Mouse (Mus musculus) mature B cell (primary cell): ENCODE data around the gene Thumpd3.

Source experiments
- in situ Hi-C: fragments of 300-500 bp; cut with MboI; formaldehyde crosslinking; loops from 2 replicates; pipeline ENCODE4 v1.14.3; 2019

The Thumpd3 gene

DNA sequence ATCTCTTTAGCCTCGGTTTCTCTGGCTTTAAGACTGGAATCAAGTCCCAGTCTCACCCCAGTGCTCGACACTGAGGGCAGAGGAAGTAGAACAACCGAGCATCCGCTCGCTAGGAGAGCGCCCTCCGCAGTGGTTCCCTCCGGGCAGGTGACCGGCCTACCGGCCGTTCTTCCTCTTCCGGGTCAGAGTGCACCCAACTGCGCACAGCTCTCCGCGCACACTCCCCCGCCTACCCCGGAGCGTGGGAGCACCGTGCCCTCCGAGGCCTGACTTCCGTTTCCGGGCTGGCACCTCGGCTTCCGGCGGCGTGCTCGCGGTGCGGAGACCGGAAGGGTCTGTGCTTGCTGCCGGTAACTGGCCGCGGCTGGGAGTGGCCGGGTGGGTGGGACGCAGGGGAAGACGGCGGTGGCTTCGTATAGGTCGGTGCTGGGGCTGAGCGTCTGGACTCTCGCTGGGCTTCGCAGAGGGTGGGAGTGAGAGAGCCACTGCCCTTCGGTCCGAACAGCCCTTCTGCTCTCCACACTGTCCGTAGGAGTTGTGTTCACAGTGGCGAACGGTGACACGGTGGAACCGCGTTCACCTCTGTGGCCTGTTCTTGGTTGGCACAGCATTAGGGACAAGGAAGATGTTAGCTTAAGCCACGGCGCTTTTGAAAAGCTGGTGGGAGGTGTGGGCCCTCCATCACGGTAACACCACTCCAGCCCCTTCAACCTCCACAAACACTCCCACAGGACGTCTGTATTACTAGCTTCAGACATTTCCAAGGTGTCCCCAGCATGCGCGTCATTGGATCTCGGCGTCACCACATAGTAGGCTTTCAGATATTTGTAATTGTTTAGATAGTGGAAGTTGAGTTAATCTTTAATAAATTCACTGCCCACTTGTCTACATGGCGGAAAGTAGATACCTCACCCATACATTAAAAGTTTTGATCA lies at the start of gene Thumpd3:
Thumpd3 (plus strand) TSS at position 185 of the 935 bp plus-strand sequence.
- in situ Hi-C loops: loop anchor here (10.0 kb wide), 1 partner anchor 58 kb away; no protein-coding TSS in a partner anchor

DNA sequence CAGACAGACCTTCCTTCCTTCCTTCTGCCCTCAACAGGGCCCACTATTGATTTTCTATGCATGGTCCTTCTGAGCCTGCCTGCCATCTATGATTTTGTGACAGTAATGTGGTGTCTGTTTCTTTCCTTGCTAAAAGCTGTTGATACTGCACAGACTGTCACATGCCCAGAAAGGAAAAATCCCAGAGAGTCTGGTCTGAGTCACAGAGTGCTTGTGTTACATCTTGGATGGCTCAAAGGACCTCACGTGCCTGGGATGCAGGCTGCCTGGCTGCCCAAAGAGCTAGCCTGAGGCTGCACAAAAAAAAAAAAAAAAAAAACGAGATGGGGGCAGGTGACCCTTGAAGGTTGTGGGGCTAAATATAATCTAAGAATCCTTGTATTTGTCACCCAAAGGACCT lies 46.8 kb upstream of the Thumpd3 start:
- in situ Hi-C loops: no loop called here

- in situ Hi-C loops: no loop called here
Measured at GRCm38 (mm10) chr6:113000666-113001287, 45.2 kb upstream of the Thumpd3 start.

DNA sequence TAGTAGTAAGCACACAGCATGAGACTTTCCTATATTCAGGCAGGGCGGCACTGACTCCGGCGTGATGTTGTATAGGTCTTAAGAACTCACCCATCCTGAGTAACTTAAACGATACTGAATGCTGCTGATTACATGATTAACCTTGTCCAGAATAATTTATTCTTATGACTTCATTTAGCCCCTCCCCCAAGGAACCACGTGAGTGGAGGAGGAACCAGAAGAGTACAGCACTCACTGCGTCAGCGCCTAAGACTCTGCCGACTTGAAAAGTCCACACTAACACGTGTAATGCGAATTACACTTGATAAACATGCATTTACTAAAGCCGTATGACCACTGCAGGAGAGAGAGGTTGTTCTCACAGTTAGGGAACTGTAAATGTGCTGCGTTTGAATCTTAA lies 44.3 kb upstream of the Thumpd3 start:
- in situ Hi-C loops: no loop called here

DNA sequence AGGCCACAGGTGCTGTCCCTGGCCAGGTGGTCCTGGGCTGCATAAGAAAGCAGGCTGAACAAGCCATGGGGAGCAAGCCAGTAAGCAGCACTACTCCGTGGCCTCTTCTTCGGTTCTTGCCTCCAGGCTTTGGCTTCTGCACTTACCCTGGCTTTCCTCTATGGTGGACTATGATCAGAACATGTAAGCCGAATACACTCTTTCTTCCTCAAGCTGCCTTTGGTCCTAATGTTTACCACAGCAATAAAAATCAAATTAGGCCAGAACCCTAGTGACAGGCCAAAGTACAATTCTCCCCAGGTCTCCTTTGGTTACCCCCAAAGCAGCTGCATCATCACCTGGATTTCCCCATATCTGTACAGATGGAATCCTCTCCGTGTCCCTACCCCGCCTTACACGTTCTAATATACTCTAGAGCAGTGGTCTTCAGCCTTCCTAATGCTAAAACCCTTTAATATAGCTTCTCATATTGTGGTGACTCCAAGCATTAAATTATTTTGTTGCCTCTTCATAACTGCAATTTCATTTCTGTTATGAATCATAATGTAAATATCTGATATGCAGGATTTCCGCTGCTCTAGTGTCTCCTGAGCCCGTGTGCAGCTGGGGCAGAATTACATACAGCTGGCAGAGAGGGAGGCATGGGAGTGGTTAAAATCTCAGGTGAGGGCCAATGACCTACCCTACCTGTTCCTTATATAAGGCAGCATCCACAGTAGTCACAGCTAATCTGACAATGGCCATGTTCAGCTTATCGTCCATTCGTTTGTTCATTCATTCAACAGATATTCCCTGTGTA lies 42.5 kb upstream of the Thumpd3 start:
- in situ Hi-C loops: no loop called here

DNA sequence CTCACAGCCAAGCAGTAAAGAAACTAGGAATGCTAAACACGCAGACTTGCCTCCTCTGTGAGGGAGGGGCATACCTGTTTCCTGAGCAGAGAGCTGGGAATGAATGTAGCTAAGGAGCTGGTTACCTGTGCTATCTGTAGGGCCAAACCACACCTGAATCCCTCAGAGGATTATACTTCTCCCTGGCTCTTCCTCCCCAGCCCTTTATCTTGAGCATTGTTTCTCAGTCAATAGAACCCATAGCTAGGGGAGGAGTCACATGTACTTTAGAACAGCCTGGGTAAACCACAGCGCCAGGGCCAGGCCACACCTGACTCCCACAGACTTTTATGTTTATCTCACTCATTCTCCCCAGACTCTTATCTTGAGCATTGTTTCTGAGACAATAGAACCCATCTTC lies 39.2 kb upstream of the Thumpd3 start:
- in situ Hi-C loops: no loop called here

GRCm38 (mm10) chr6:113011886-113012285 lies 34.1 kb upstream of the Thumpd3 start:
- in situ Hi-C loops: no loop called here

- in situ Hi-C loops: no loop called here
Measured at GRCm38 (mm10) chr6:113012495-113012941, 33.5 kb upstream of the Thumpd3 start.

GRCm38 (mm10) chr6:113013550-113013949 lies 32.5 kb upstream of the Thumpd3 start:
- in situ Hi-C loops: no loop called here

DNA sequence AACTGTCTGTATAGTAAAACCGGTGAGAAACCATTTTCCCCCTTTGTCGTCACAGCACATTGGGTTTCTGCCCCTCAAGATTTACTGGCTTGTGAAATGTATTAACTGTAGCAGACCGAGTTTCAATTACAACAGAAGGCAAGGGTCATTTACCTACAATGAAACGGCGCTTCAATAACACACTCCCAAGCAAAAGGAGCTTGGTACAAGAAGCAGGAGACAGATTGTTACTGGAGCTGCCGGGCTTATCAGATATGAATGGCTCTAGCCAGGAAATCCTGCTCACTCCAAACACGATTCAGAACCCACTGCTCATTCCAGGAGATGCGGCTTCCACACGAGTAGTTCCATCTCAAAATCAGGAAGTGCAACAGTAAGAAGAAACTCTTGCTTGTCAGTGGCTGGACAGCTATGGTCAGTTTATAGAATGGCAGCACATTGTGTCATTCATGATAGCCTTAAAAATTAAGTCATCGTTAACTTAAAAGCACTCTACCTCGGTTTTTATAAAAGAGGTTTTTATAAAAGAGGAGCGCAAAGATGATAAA lies 28.5 kb upstream of the Thumpd3 start:
- in situ Hi-C loops: no loop called here

DNA sequence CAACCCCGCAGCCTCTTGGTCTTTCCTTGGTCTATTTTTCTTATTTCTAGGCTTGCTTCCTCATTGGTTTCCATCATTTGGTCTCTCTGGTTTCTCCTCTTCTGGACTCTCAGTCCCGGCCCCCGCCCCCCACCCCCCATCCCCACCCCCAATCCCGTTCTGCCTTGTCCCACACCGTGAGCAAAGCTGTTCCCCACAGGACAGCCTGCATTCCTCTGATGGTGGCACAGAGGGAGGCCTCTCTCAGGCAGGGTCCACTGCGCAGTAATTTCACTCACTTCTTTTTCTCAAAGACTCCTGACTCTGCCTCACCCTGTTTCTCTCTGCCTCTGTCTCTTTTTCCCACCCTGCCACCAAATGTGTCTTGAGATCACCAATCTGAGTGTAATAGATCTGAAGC lies 27.9 kb upstream of the Thumpd3 start:
- in situ Hi-C loops: no loop called here

GRCm38 (mm10) chr6:113024866-113025265 lies 21.2 kb upstream of the Thumpd3 start:
- in situ Hi-C loops: no loop called here

- in situ Hi-C loops: no loop called here
Measured at GRCm38 (mm10) chr6:113025774-113026173, 20.3 kb upstream of the Thumpd3 start.

DNA sequence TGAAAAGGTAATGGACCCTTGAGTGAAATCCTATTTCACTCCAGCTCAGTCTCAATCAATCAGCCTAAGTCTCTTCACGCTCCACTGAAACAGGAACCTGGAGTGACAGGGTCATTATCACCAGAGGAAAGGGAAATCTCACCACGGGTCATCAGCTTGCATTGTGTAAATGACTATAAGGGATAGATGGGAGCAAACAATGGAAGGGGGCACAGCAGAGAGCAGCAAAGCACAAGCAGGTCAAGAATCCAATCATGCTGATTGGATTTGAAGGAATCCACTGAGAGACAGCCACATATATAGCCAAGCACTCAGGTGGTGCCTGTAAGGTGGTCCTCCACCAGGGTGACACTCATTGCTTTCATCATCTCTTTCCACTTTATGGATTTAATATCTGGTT lies 18.6 kb upstream of the Thumpd3 start:
- in situ Hi-C loops: no loop called here

GRCm38 (mm10) chr6:113029006-113029405 lies 17.0 kb upstream of the Thumpd3 start:
- in situ Hi-C loops: no loop called here

- in situ Hi-C loops: no loop called here
Measured at GRCm38 (mm10) chr6:113030553-113030952, 15.5 kb upstream of the Thumpd3 start.

DNA sequence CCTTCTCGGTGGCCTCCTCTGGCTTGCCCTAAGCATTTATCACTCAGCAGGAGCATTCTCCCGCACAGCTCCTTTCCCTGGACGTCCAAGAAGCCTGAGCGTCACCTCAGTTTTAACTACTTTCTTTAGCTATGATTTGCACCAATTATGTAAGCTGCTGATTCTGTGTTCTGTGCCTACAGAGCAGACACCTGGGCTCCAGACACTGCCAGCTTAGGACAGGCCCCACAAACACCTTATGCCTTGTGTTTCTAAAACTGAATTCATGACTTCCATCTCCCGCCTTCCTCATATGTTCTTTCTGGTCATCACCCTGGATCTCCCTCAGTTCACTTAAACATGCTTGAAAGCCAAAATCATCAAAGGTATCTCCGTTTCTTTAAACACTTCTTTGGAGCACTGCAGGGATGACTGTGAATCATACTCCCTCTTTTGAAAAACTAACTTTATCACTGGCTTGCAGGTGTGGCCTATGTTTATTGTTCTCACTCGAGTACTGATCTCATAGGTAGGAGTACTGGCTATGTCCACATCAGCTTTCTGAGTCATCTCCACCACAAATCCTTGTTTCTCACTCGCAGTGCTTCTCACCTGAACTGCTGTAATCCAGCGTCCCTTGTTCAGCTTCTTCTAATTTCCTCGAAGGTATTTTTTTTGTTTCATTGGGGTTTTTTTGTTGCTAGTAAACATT lies 14.9 kb upstream of the Thumpd3 start:
- in situ Hi-C loops: no loop called here

- in situ Hi-C loops: no loop called here
Measured at GRCm38 (mm10) chr6:113032121-113032520, 13.9 kb upstream of the Thumpd3 start.

DNA sequence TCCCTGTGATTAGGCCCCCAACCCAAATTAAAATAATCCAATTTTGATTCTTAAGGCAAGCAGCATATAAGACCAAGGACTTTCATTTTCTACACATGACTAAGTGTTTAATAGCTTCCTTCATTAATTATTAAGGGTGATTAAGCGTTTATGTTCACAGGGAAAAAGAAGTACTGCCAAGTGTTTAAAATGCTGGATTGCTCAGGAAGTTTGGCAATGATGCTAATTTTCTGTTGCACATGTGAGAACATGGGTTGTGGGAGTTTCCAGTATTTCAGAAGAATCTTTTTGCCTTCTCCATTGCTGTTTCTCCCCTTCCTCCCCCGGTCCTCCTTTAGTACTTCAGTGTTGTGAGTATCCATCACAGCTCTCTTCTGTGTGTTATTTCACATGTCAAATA lies 12.8 kb upstream of the Thumpd3 start:
- in situ Hi-C loops: no loop called here

- in situ Hi-C loops: no loop called here
Measured at GRCm38 (mm10) chr6:113034466-113034865, 11.6 kb upstream of the Thumpd3 start.

GRCm38 (mm10) chr6:113036463-113037175 lies 9.4 kb upstream of the Thumpd3 start:
- in situ Hi-C loops: no loop called here
